Comparison of ENCODE assay signal across 8 mouse cellular contexts in genomic region chr6:67535777-67536054, GRCm38 (mm10). TPM values are rescaled to one million over a fixed set of nuclear protein-coding genes. Genes with fewer than 3 reads are reported as not detected.
DNase-seq lines count a peak whose midpoint lies in the region; ATAC-seq and TF ChIP-seq lines count a peak whose summit lies in the region.

TSS of gene Tacstd2 (minus strand) at chr6:67535796.

- H3K4me3 ChIP-seq in megakaryocyte, embryonic 14.5 days (replicated peaks), result peak within 1 kb of the TSS; percentile 90
- peak within 1 kb of the TSS; percentile 54 for H3K4me3 ChIP-seq in hindbrain, embryonic 13.5 days
- peak within 1 kb of the TSS; percentile 4 to 6; a peak in 2 of 4 replicates for H3K4me3 ChIP-seq in liver, embryonic 14.5 days (ENCODE audit: insufficient read depth in 1 of 2, low read depth in 2 of 2, low read length in 2 of 2)
- peak within 1 kb of the TSS; percentile 25 for H3K4me3 ChIP-seq in olfactory bulb, adult 2 months (ENCODE audit: insufficient read depth, low read depth, low read length)

- no peak for DNase-seq in liver, embryonic 14.5 days (ENCODE audit: low read depth in 3 of 3, low spot score in 3 of 3)
- DNase-seq in adrenal gland, adult 2 months, result no peak
- no peak for DNase-seq in gastrocnemius, adult 8-10 months (ENCODE audit: low spot score in 2 of 2)

- no peak within 1 kb of the TSS for H3K27ac ChIP-seq in hindbrain, embryonic 13.5 days
- H3K27ac ChIP-seq in liver, embryonic 14.5 days, result no peak within 1 kb of the TSS
- H3K27ac ChIP-seq in olfactory bulb, adult 2 months (ENCODE audit: insufficient read depth, low read depth, low read length), result no peak within 1 kb of the TSS

- TF ChIP-seq POLR2A in olfactory bulb, adult 2 months (IDR thresholded peaks at IDR 0.05; ENCODE audit: insufficient read depth, low read depth, low read length), result no peak

- TF ChIP-seq EP300 in liver, embryonic 14.5 days (IDR thresholded peaks at IDR 0.05; ENCODE audit: low read depth), result no peak

- peak within 1 kb of the TSS; percentile 86 for H3K4me2 ChIP-seq in hindbrain, embryonic 13.5 days
- peak within 1 kb of the TSS; percentile 13; the same call in 1 of the 2 replicates for H3K4me2 ChIP-seq in liver, embryonic 14.5 days (ENCODE audit: low read depth)

- peaks cover 12% of the 10 kb centered on the region for H3K9me3 ChIP-seq in megakaryocyte, embryonic 14.5 days
- no peaks in the 10 kb centered on the region for H3K9me3 ChIP-seq in hindbrain, embryonic 13.5 days
- H3K9me3 ChIP-seq in liver, embryonic 14.5 days (ENCODE audit: control insufficient read depth, low read length), result no peaks in the 10 kb centered on the region

- ATAC-seq in megakaryocyte, adult 5-6 weeks (ENCODE audit: poor library complexity, severe bottlenecking), result no peak
- no peak for ATAC-seq in hindbrain, embryonic 13.5 days (ENCODE audit: low FRiP score)
- ATAC-seq in liver, embryonic 14.5 days (ENCODE audit: insufficient read depth), result no peak
- no peak for ATAC-seq in inflammation-experienced regulatory T-cells, adult 6 months

- WGBS in hindbrain, embryonic 13.5 days, result 5% methylated on average over 8 of the region's 8 CpGs
- WGBS in liver, embryonic 14.5 days (ENCODE audit: insufficient replicate concordance), result 11% methylated on average over 8 of the region's 8 CpGs
- 12% methylated on average over 8 of the region's 8 CpGs for WGBS in olfactory bulb, adult 2 months

- no peaks in the 10 kb centered on the region for H3K36me3 ChIP-seq in megakaryocyte, embryonic 14.5 days (replicated peaks; ENCODE audit: low read length)
- H3K36me3 ChIP-seq in hindbrain, embryonic 13.5 days, result no peaks in the 10 kb centered on the region
- no peaks in the 10 kb centered on the region for H3K36me3 ChIP-seq in liver, embryonic 14.5 days (replicated peaks; ENCODE audit: control insufficient read depth, insufficient read depth, low read depth)

- H3K9ac ChIP-seq in hindbrain, embryonic 13.5 days, result peak within 1 kb of the TSS; percentile 66
- H3K9ac ChIP-seq in liver, embryonic 14.5 days (replicated peaks), result no peak within 1 kb of the TSS

- H3K27me3 ChIP-seq in megakaryocyte, embryonic 14.5 days (replicated peaks), result peaks cover 43% of the 10 kb centered on the region
- peaks cover 68% of the 10 kb centered on the region for H3K27me3 ChIP-seq in hindbrain, embryonic 13.5 days
- H3K27me3 ChIP-seq in liver, embryonic 14.5 days (ENCODE audit: control insufficient read depth, insufficient read depth, low read length), result peaks cover 41% of the 10 kb centered on the region

- peaks cover 24% of the 10 kb centered on the region for H3K4me1 ChIP-seq in megakaryocyte, embryonic 14.5 days
- peaks cover 25% of the 10 kb centered on the region for H3K4me1 ChIP-seq in hindbrain, embryonic 13.5 days (replicated peaks)
- no peaks in the 10 kb centered on the region for H3K4me1 ChIP-seq in liver, embryonic 14.5 days (replicated peaks; ENCODE audit: control insufficient read depth in 2 of 2, insufficient read depth in 2 of 2, low read length in 1 of 2)
- peaks cover 11% of the 10 kb centered on the region for H3K4me1 ChIP-seq in olfactory bulb, adult 2 months (ENCODE audit: control insufficient read depth, insufficient read depth, low read length)

- no peak for TF ChIP-seq CTCF in liver, embryonic 14.5 days (IDR thresholded peaks at IDR 0.05; ENCODE audit: low read depth)
- no peak for TF ChIP-seq CTCF in olfactory bulb, adult 2 months (IDR thresholded peaks at IDR 0.05; ENCODE audit: insufficient read depth, low read depth, low read length)

RNA-seq across cellular contexts. Expression of gene Tacstd2, which starts in this region (rescaled TPM):
- 1.6 TPM in 1 of 2 replicates, not detected in the other for polyA plus RNA-seq in megakaryocyte, embryonic 14.5 days (2012; ENCODE audit: insufficient read depth, low replicate concordance)
- 9.8 and 11.4 TPM in 2 replicates for total RNA-seq in megakaryocyte, adult 5-6 weeks (2015)
- 8.5 and 13.0 TPM in 2 replicates for total RNA-seq in megakaryocyte, adult 5-6 weeks (2017)
- 0.40 and 0.92 TPM in 2 replicates for polyA plus RNA-seq in hindbrain, embryonic 13.5 days (2015; fragmentation: Nextera tagmentation; extraction: Ambion mirVana)
- polyA plus RNA-seq in liver, embryonic 14.5 days (2012; rRNA removed), result 0.37 and 0.49 TPM in 2 replicates
- 0.30 and 0.34 TPM in 2 replicates for polyA plus RNA-seq in liver, embryonic 14.5 days (2014; fragmentation: Nextera tagmentation; extraction: Ambion mirVana)
- not detected in 2 replicates for polyA plus RNA-seq in olfactory bulb, adult 2 months (2012; ENCODE audit: insufficient read depth, insufficient read length, low replicate concordance, missing spikeins)
- under 1 TPM in 1 of 3 experiments, not detected in 2; 0.19 TPM for polyA plus RNA-seq in inflammation-experienced regulatory T-cells, adult 6 months (2017; shearing (Covaris generic))
- not detected for total RNA-seq in adrenal gland, adult 2 months (2021)
- polyA plus RNA-seq in adrenal gland, adult 2 months (2012; rRNA removed), result 0.11 TPM in 1 of 2 replicates, not detected in the other
- not detected for total RNA-seq in gastrocnemius, adult 8-10 months (2022)

Comparison
In these comparisons a context has a peak if more than half of its experiments do, and no peak if none do; other contexts are left out.
1. RNA of gene Tacstd2 (total RNA-seq): 8.5 to 13.0 TPM in megakaryocyte, adult 5-6 weeks; not detected in adrenal gland, adult 2 months and not detected in gastrocnemius, adult 8-10 months; every median in the first group is over 4 times any median in the second.
2. H3K4me3 ChIP-seq: peak in every context shown above with its lines; median percentile 90 in megakaryocyte, embryonic 14.5 days; 54 in hindbrain, embryonic 13.5 days; 25 in olfactory bulb, adult 2 months; 5 in liver, embryonic 14.5 days.